Mouse (Mus musculus): ENCODE data around the gene Serinc2.

Gene Serinc2

GRCm38 (mm10) chr4:130297123-130297529, 18.1 kb upstream of the Serinc2 start:
- in situ Hi-C loops (cut with MboI, MseI) = no loop called here

- in situ Hi-C loops (cut with MboI, MseI) = no loop called here
These were observed 17.4 kb upstream of the Serinc2 start for GRCm38 (mm10) chr4:130296243-130296965.

GRCm38 (mm10) chr4:130295047-130295745, 16.2 kb upstream of the Serinc2 start:
- in situ Hi-C loops (cut with MboI, MseI) = no loop called here

- in situ Hi-C loops (cut with MboI, MseI) = loop anchor here (5.0 kb wide), 1 partner anchor 243 kb away; no protein-coding TSS in a partner anchor
These were observed 15.5 kb upstream of the Serinc2 start for GRCm38 (mm10) chr4:130294513-130294912.

GRCm38 (mm10) chr4:130292271-130292670, 13.3 kb upstream of the Serinc2 start:
- in situ Hi-C loops (cut with MboI, MseI) = loop anchor here (5.0 kb wide), 1 partner anchor 245 kb away; no protein-coding TSS in a partner anchor

GRCm38 (mm10) chr4:130289824-130290223, 10.8 kb upstream of the Serinc2 start:
- in situ Hi-C loops (cut with MboI, MseI) = loop anchor here (5.0 kb wide), 1 partner anchor 247 kb away; no protein-coding TSS in a partner anchor

- in situ Hi-C loops (cut with MboI, MseI) = no loop called here
These were observed 7.5 kb upstream of the Serinc2 start for GRCm38 (mm10) chr4:130286531-130286930.

- in situ Hi-C loops (cut with MboI, MseI) = no loop called here
These were observed 4.8 kb upstream of the Serinc2 start for GRCm38 (mm10) chr4:130283826-130284225.

GRCm38 (mm10) chr4:130282856-130283255, 3.9 kb upstream of the Serinc2 start:
- in situ Hi-C loops (cut with MboI, MseI) = no loop called here

GRCm38 (mm10) chr4:130276573-130277176, 2.3 kb downstream of the Serinc2 start:
- in situ Hi-C loops (cut with MboI, MseI) = no loop called here

GRCm38 (mm10) chr4:130275823-130276105, 3.2 kb downstream of the Serinc2 start:
- in situ Hi-C loops (cut with MboI, MseI) = no loop called here

GRCm38 (mm10) chr4:130275016-130275822, 3.8 kb downstream of the Serinc2 start:
- in situ Hi-C loops (cut with MboI, MseI) = no loop called here

GRCm38 (mm10) chr4:130274346-130275015, 4.5 kb downstream of the Serinc2 start:
- in situ Hi-C loops (cut with MboI, MseI) = no loop called here

- in situ Hi-C loops (cut with MboI, MseI) = no loop called here
These were observed 5.2 kb downstream of the Serinc2 start for GRCm38 (mm10) chr4:130273698-130274345.

- in situ Hi-C loops (cut with MboI, MseI) = no loop called here
These were observed 8.2 kb downstream of the Serinc2 start for GRCm38 (mm10) chr4:130270611-130271347.

- in situ Hi-C loops (cut with MboI, MseI) = no loop called here
These were observed 8.9 kb downstream of the Serinc2 start for GRCm38 (mm10) chr4:130270089-130270488.

GRCm38 (mm10) chr4:130268736-130269135, 10.3 kb downstream of the Serinc2 start:
- in situ Hi-C loops (cut with MboI, MseI) = loop anchor here (10.0 kb wide), 1 partner anchor 986 kb away; no protein-coding TSS in a partner anchor

- in situ Hi-C loops (cut with MboI, MseI) = loop anchor here (10.0 kb wide), 1 partner anchor 988 kb away; no protein-coding TSS in a partner anchor
These were observed 11.9 kb downstream of the Serinc2 start for GRCm38 (mm10) chr4:130267069-130267468.

GRCm38 (mm10) chr4:130266601-130267000, 12.4 kb downstream of the Serinc2 start:
- in situ Hi-C loops (cut with MboI, MseI) = loop anchor here (10.0 kb wide), 1 partner anchor 988 kb away; no protein-coding TSS in a partner anchor
